Comparison of ENCODE assay signal across 13 mouse cellular contexts in genomic region chr2:170791332-170792017, GRCm38 (mm10). TPM values are rescaled to one million over a fixed set of nuclear protein-coding genes. Genes with fewer than 3 reads are reported as not detected.
DNase-seq lines count a peak whose midpoint lies in the region; ATAC-seq and TF ChIP-seq lines count a peak whose summit lies in the region.
"Had no signal": no experiment of that assay in that cellular context is flagged by ENCODE, and none has a peak within 500 bp of the region (broad histone marks: within the 10 kb centered on the region; RNA-seq: fewer than 3 reads in every experiment).

No protein-coding gene starts in this region.

- no peak overlapping the region for H3K9ac ChIP-seq in hindbrain, embryonic 11.5 days (ENCODE audit: low read depth, low read length)

- no peaks in the 10 kb centered on the region for H3K27me3 ChIP-seq in hindbrain, embryonic 11.5 days (ENCODE audit: control insufficient read depth, insufficient read depth, low read length)
- no peaks in the 10 kb centered on the region for H3K27me3 ChIP-seq in thymus, adult 2 months (ENCODE audit: control insufficient read depth, insufficient read depth, low read length)

- H3K4me2 ChIP-seq in hindbrain, embryonic 11.5 days (replicated peaks; ENCODE audit: low read depth, low read length): no peak overlapping the region

- H3K27ac ChIP-seq in hindbrain, embryonic 11.5 days (ENCODE audit: low read depth, low read length): no peak overlapping the region
- H3K27ac ChIP-seq in thymus, adult 2 months (ENCODE audit: control insufficient read depth, insufficient read depth, low read length): no peak overlapping the region

- TF ChIP-seq POLR2A in thymus, adult 2 months (IDR thresholded peaks at IDR 0.05; ENCODE audit: control insufficient read depth, extremely low read depth, insufficient read depth, low read length, poor library complexity): no peak

- WGBS in hindbrain, embryonic 11.5 days: 36% methylated on average over 8 of the region's 8 CpGs
- 66% methylated on average over 8 of the region's 8 CpGs for WGBS in thymus, adult 2 months

- H3K4me3 ChIP-seq in hindbrain, embryonic 11.5 days (ENCODE audit: low read depth, low read length): no peak overlapping the region
- H3K4me3 ChIP-seq in thymus, adult 2 months (ENCODE audit: control insufficient read depth, insufficient read depth, low read length): no peak overlapping the region
- H3K4me3 ChIP-seq: myocyte had no signal

- H3K9me3 ChIP-seq in hindbrain, embryonic 11.5 days (ENCODE audit: control insufficient read depth, low read length): no peaks in the 10 kb centered on the region

- 0 out of 2 replicates have a peak, but pooled peaks cover 2% of the 10 kb centered on the region for H3K4me1 ChIP-seq in hindbrain, embryonic 11.5 days (replicated peaks; ENCODE audit: control insufficient read depth, insufficient read depth, low read length)
- no peaks in the 10 kb centered on the region for H3K4me1 ChIP-seq in thymus, adult 2 months (replicated peaks; ENCODE audit: control insufficient read depth, insufficient read depth, low read length)

- 0 out of 2 replicates have a peak, but pooled peaks have one; percentile 35 for ATAC-seq in hindbrain, embryonic 11.5 days (ENCODE audit: low FRiP score)
- ATAC-seq in granulocyte monocyte progenitor cell, adult 5-6 weeks (replicated peaks; ENCODE audit: poor library complexity, severe bottlenecking): no peak

- DNase-seq in ES-CJ7 (ENCODE audit: low read depth, low spot score): peak; percentile 46
- peak; percentile 75 for DNase-seq in ZHBTc4 (ENCODE audit: low read depth, low spot score)
- peak; percentile 41 for DNase-seq in hindbrain, embryonic 11.5 days (ENCODE audit: low spot score)
- DNase-seq in kidney, postnatal 25 days: peak; percentile 11 to 51
- DNase-seq in left cerebral cortex, adult 9 months (ENCODE audit: low spot score in 2 of 2): no peak
- DNase-seq in thymus, adult 2 months: no peak
- DNase-seq: gastrocnemius, postnatal 36 days; heart, postnatal 36 days; layer of hippocampus, adult 9-11 months; lung, postnatal 14 days had no signal

- no peaks in the 10 kb centered on the region for H3K36me3 ChIP-seq in hindbrain, embryonic 11.5 days (ENCODE audit: control insufficient read depth, insufficient read depth, low read length)
- no peaks in the 10 kb centered on the region for H3K36me3 ChIP-seq in thymus, adult 2 months (ENCODE audit: control insufficient read depth, insufficient read depth, low read length)

- no peak for TF ChIP-seq CTCF in thymus, adult 2 months (IDR thresholded peaks at IDR 0.05; ENCODE audit: borderline replicate concordance, control insufficient read depth, extremely low read depth, insufficient read depth, low read length, poor library complexity)

RNA-seq across cellular contexts. Expression of gene Dok5, which starts 59.9 kb away (rescaled TPM):
- 18.0 and 19.4 TPM in 2 replicates for polyA plus RNA-seq in hindbrain, embryonic 11.5 days (2014; fragmentation: Nextera tagmentation; extraction: Ambion mirVana)
- total RNA-seq in granulocyte monocyte progenitor cell, adult 5-6 weeks (2014; fragmentation: Nextera tagmentation): not detected in 2 replicates
- total RNA-seq in granulocyte monocyte progenitor cell, adult 5-6 weeks (2017): not detected in 2 replicates
- polyA plus RNA-seq in thymus, adult 2 months (2012; rRNA removed): 0.18 and 0.63 TPM in 2 replicates
- total RNA-seq: liver, adult 2 months had no signal
- polyA plus RNA-seq: liver, adult 2 months had no signal

Comparison
In these comparisons a context has a peak if more than half of its experiments do, and no peak if none do; other contexts are left out.
1. DNase-seq: peak in ES-CJ7 (single experiment), ZHBTc4 (single experiment), hindbrain, embryonic 11.5 days (single experiment) and kidney, postnatal 25 days (2 of 2); none in left cerebral cortex, adult 9 months (0 of 2) and thymus, adult 2 months (single experiment).
2. RNA of gene Dok5, which starts 59.9 kb away (polyA plus RNA-seq): 18.0 to 19.4 TPM in hindbrain, embryonic 11.5 days; 0.18 to 0.63 TPM in thymus, adult 2 months; every median in the first group is over 10 times any median in the second.